Mouse (Mus musculus) MEL (cell line): Measurements from ENCODE around the gene Nfatc2ip. TPM values are rescaled to one million over a fixed set of nuclear protein-coding genes. Genes with fewer than 3 reads are reported as not detected.
"Not testable (repeated sequence)": the region's sequence is repeated elsewhere in the genome, so short reads cannot be mapped to it uniquely, and the experiment has no call there.

Experiments
- DNase-seq: peaks from one replicate; pipeline ENCODE4 v3.0.0; 2011; ENCODE audit warnings: low read depth, low spot score
- H3K27ac ChIP-seq: 2 replicates; pipeline ENCODE4 v1.5.1; 2012; ENCODE audit warnings: low read depth, mild to moderate bottlenecking, control low read depth, low read length, moderate library complexity; ENCODE audit not compliant: control insufficient read depth
- H3K27me3 ChIP-seq, 2 experiments: fragments of 150-350 bp in 1 of 2; sonication (generic) in 1 of 2; 2 replicates each; pipeline ENCODE4 v1.6.1; 2012; ENCODE audit warnings: low read length in 2 of 2, mild to moderate bottlenecking in 2 of 2, improper control_type of control experiment in 1 of 2, moderate library complexity in 1 of 2; ENCODE audit not compliant: insufficient read depth in 2 of 2, control insufficient read depth in 1 of 2
- H3K36me3 ChIP-seq, 2 experiments: 2 replicates each; pipeline ENCODE4 v1.6.1; 2012 to 2014; ENCODE audit warnings: low read length in 2 of 2, improper control_type of control experiment in 1 of 2, inconsistent platforms in 1 of 2, mild to moderate bottlenecking in 1 of 2; ENCODE audit not compliant: insufficient read depth in 2 of 2, control insufficient read depth in 1 of 2
- H3K4me1 ChIP-seq, 2 experiments: fragments of 150-350 bp in 1 of 2; sonication (generic) in 1 of 2; 2 replicates each; pipeline ENCODE4 v1.6.1; 2012; ENCODE audit warnings: low read length in 2 of 2, improper control_type of control experiment in 1 of 2, mild to moderate bottlenecking in 1 of 2; ENCODE audit not compliant: insufficient read depth in 2 of 2, control insufficient read depth in 1 of 2
- H3K4me3 ChIP-seq, 2 experiments: fragments of 150-350 bp in 1 of 2; sonication (generic) in 1 of 2; 2 replicates each; pipeline ENCODE4 v1.5.1; 2012; ENCODE audit warnings: low read depth in 2 of 2, low read length in 2 of 2, mild to moderate bottlenecking in 2 of 2, moderate library complexity in 2 of 2, control low read depth in 1 of 2, improper control_type of control experiment in 1 of 2; ENCODE audit not compliant: control insufficient read depth in 1 of 2, insufficient read depth in 1 of 2
- H3K79me2 ChIP-seq: 2 replicates; pipeline ENCODE4 v1.6.1; 2012; ENCODE audit warnings: mild to moderate bottlenecking, low read length, moderate library complexity; ENCODE audit not compliant: control insufficient read depth, poor library complexity, insufficient read depth
- H3K9ac ChIP-seq: 2 replicates; pipeline ENCODE4 v1.6.1; 2012; ENCODE audit warnings: low read depth, mild to moderate bottlenecking, control low read depth, low read length, moderate library complexity; ENCODE audit not compliant: control insufficient read depth, poor library complexity, severe bottlenecking
- H3K9me3 ChIP-seq: fragments of 150-350 bp; sonication (generic); replicated peaks from 2 replicates; pipeline ENCODE4 v1.6.1; 2012; ENCODE audit warnings: mild to moderate bottlenecking, low read length, improper control_type of control experiment, moderate library complexity; ENCODE audit not compliant: insufficient read depth
- CTCF ChIP-seq, 3 experiments: IDR thresholded peaks in 2 of 3; conservative IDR thresholded peaks in 1 of 3; 2 replicates each; pipeline ENCODE4 v1.5.1; 2011 to 2012; ENCODE audit warnings: low read length in 3 of 3, low read depth in 2 of 3, mild to moderate bottlenecking in 2 of 3, improper control_type of control experiment in 1 of 3, inconsistent platforms in 1 of 3, mixed read lengths in 1 of 3, moderate library complexity in 1 of 3; ENCODE audit not compliant: control insufficient read depth in 1 of 3, insufficient read depth in 1 of 3, poor library complexity in 1 of 3, severe bottlenecking in 1 of 3
- E2F4 ChIP-seq: IDR thresholded peaks from 2 replicates; pipeline ENCODE4 v1.6.1; 2011; ENCODE audit warnings: low read depth, low read length, improper control_type of control experiment, borderline replicate concordance
- ELF1 ChIP-seq: IDR thresholded peaks from 2 replicates; pipeline ENCODE4 v1.6.1; 2014; ENCODE audit warnings: low read depth, mild to moderate bottlenecking, inconsistent platforms, low read length, improper control_type of control experiment, moderate library complexity
- EP300 ChIP-seq, 2 experiments: IDR thresholded peaks; 2 replicates each; pipeline ENCODE4 v1.6.1; 2011; ENCODE audit warnings: improper control_type of control experiment in 2 of 2, low read length in 2 of 2, low read depth in 1 of 2, mild to moderate bottlenecking in 1 of 2
- GABPA ChIP-seq: IDR thresholded peaks from 2 replicates; pipeline ENCODE4 v1.6.1; 2012; ENCODE audit warnings: low read depth, mild to moderate bottlenecking, inconsistent platforms, low read length, improper control_type of control experiment, moderate library complexity
- JUND ChIP-seq: IDR thresholded peaks from 2 replicates; pipeline ENCODE4 v1.6.1; 2011; ENCODE audit warnings: low read depth, mild to moderate bottlenecking, improper control_type of control experiment, low read length
- MAX ChIP-seq: IDR thresholded peaks from 2 replicates; pipeline ENCODE4 v1.6.1; 2011; ENCODE audit warnings: low read length, improper control_type of control experiment
- MAZ ChIP-seq: IDR thresholded peaks from 2 replicates; pipeline ENCODE4 v1.6.1; 2012; ENCODE audit warnings: low read depth, mild to moderate bottlenecking, inconsistent platforms, low read length, improper control_type of control experiment
- MYB ChIP-seq: IDR thresholded peaks from 2 replicates; pipeline ENCODE4 v1.6.1; 2011; ENCODE audit warnings: mild to moderate bottlenecking, low read depth, low read length, improper control_type of control experiment
- MYC ChIP-seq: IDR thresholded peaks from 2 replicates; pipeline ENCODE4 v1.6.1; 2011; ENCODE audit warnings: low read depth, mild to moderate bottlenecking, low read length, improper control_type of control experiment, moderate library complexity
- NELFE ChIP-seq: IDR thresholded peaks from 2 replicates; pipeline ENCODE4 v1.6.1; 2011; ENCODE audit warnings: low read depth, low read length, improper control_type of control experiment
- POLR2A ChIP-seq, 2 experiments: IDR thresholded peaks; 2 replicates each; pipeline ENCODE4 v1.6.1; 2011 to 2012; ENCODE audit warnings: low read length in 2 of 2, mild to moderate bottlenecking in 2 of 2, control low read depth in 1 of 2, improper control_type of control experiment in 1 of 2, low read depth in 1 of 2, moderate library complexity in 1 of 2; ENCODE audit not compliant: control insufficient read depth in 1 of 2, insufficient read depth in 1 of 2, poor library complexity in 1 of 2
- POLR2AphosphoS2 ChIP-seq: IDR thresholded peaks from 2 replicates; pipeline ENCODE4 v1.6.1; 2011; ENCODE audit warnings: low read length, improper control_type of control experiment
- RAD21 ChIP-seq: IDR thresholded peaks from 2 replicates; pipeline ENCODE4 v1.6.1; 2011; ENCODE audit warnings: mild to moderate bottlenecking, low read depth, low read length, improper control_type of control experiment
- SMC3 ChIP-seq: IDR thresholded peaks from 2 replicates; pipeline ENCODE4 v1.6.1; 2011; ENCODE audit warnings: low read depth, low read length, improper control_type of control experiment
- TBP ChIP-seq: IDR thresholded peaks from 2 replicates; pipeline ENCODE4 v1.8.0; 2011; ENCODE audit warnings: low read depth, low read length, improper control_type of control experiment
- TCF12 ChIP-seq: IDR thresholded peaks from 2 replicates; pipeline ENCODE4 v1.6.1; 2014; ENCODE audit warnings: low read depth, mild to moderate bottlenecking, inconsistent platforms, low read length, improper control_type of control experiment, moderate library complexity
- UBTF ChIP-seq: IDR thresholded peaks from 2 replicates; pipeline ENCODE4 v1.6.1; 2012; ENCODE audit warnings: low read depth, mild to moderate bottlenecking, inconsistent platforms, low read length, improper control_type of control experiment, moderate library complexity, borderline replicate concordance; ENCODE audit not compliant: insufficient read depth
- USF1 ChIP-seq: IDR thresholded peaks from 2 replicates; pipeline ENCODE4 v1.6.1; 2014; ENCODE audit warnings: low read depth, mild to moderate bottlenecking, inconsistent platforms, low read length, improper control_type of control experiment, moderate library complexity
- USF2 ChIP-seq, 2 experiments: IDR thresholded peaks; 2 replicates each; pipeline ENCODE4 v1.6.1; 2011 to 2012; ENCODE audit warnings: improper control_type of control experiment in 2 of 2, low read length in 2 of 2, borderline replicate concordance in 1 of 2, inconsistent platforms in 1 of 2, low read depth in 1 of 2, mild to moderate bottlenecking in 1 of 2; ENCODE audit not compliant: insufficient read depth in 1 of 2
- ZMIZ1 ChIP-seq: IDR thresholded peaks from 2 replicates; pipeline ENCODE4 v1.6.1; 2012; ENCODE audit warnings: low read depth, mild to moderate bottlenecking, inconsistent platforms, low read length, improper control_type of control experiment, moderate library complexity
- polyA plus RNA-seq, 2 experiments: library from polyadenylated mRNA; stranded (reverse) in 1 of 2; unstranded in 1 of 2; fragments of >175 nt in 1 of 2; fragments of >200 nt in 1 of 2; gene quantifications; 2 replicates each; pipeline versions ENCODE4 v1.2.1 to v1.2.4; 2012; ENCODE audit warnings: low replicate concordance in 2 of 2, low read depth in 1 of 2; ENCODE audit not compliant: insufficient read length in 2 of 2, insufficient read depth in 1 of 2, missing spikeins in 1 of 2
- total RNA-seq: library from RNA; depleted of rRNA; stranded (reverse); fragments of 300-350 nt; gene quantifications from 2 replicates; pipeline ENCODE4 v1.2.3, GENCODE M21; 2012

Gene Nfatc2ip
- total and polyA plus RNA-seq, 3 experiments = 7.9 to 13.0 TPM; not detected in 1

GRCm38 (mm10) chr7:126397221-126397620, 684 bp upstream of the Nfatc2ip start (continued):
- TF ChIP-seq NELFE = no peak
- no peak for TF ChIP-seq GABPA
- TF ChIP-seq MAZ = no peak
- TF ChIP-seq RAD21 = no peak
- TF ChIP-seq USF2 (IDR thresholded peaks at IDR 0.05; ENCODE audit: borderline replicate concordance in 1 of 2, insufficient read depth in 1 of 2, low read depth in 1 of 2, low read length in 2 of 2) = no peak
- no peak for TF ChIP-seq ELF1
- no peak for TF ChIP-seq SMC3
- no peak for TF ChIP-seq POLR2AphosphoS2
- no peak for TF ChIP-seq JUND
- TF ChIP-seq E2F4 = no peak
- no peak for TF ChIP-seq CTCF (IDR thresholded peaks at IDR 0.05 in 2 of 3, conservative IDR thresholded peaks at IDR 0.05 in 1 of 3; ENCODE audit: control insufficient read depth in 1 of 3, insufficient read depth in 1 of 3, low read depth in 2 of 3, low read length in 3 of 3, poor library complexity in 1 of 3, severe bottlenecking in 1 of 3)
- 0 out of 2 replicates have a peak, but pooled peaks have one; percentile 41 for TF ChIP-seq MYC
- no peak for TF ChIP-seq ZMIZ1
- no peak for TF ChIP-seq UBTF
- no peak for TF ChIP-seq TBP
- no peak for TF ChIP-seq POLR2A (IDR thresholded peaks at IDR 0.05; ENCODE audit: control insufficient read depth in 1 of 2, insufficient read depth in 1 of 2, low read depth in 1 of 2, low read length in 2 of 2, poor library complexity in 1 of 2)
- TF ChIP-seq MYB = no peak
- no peak for TF ChIP-seq MAX
- TF ChIP-seq EP300 (IDR thresholded peaks at IDR 0.05; ENCODE audit: low read depth in 1 of 2, low read length in 2 of 2) = peak in 1 of 2 experiments; percentile 32; a peak in 2 of 4 replicates
- peak; percentile 15; the same call in 1 of the 2 replicates for TF ChIP-seq TCF12
- TF ChIP-seq USF1 = no peak

- not testable (repeated sequence) for H3K27ac ChIP-seq, H3K4me1 ChIP-seq, H3K27me3 ChIP-seq, H3K9me3 ChIP-seq, H3K79me2 ChIP-seq, DNase-seq, H3K36me3 ChIP-seq, H3K4me3 ChIP-seq, H3K9ac ChIP-seq
Observed at GRCm38 (mm10) chr7:126392086-126392884, 4.3 kb downstream of the Nfatc2ip start.
